Mouse (Mus musculus) CH12.LX (cell line): ENCODE results near the gene Gatd1.

Experiments
- CHD1 ChIP-seq: IDR thresholded peaks from 2 replicates; pipeline ENCODE4 v1.6.1; 2012; ENCODE audit warnings: low read depth, low read length, improper control_type of control experiment, inconsistent platforms
- CTCF ChIP-seq, 2 experiments: IDR thresholded peaks in 1 of 2; conservative IDR thresholded peaks in 1 of 2; 2 replicates each; pipeline ENCODE4 v1.5.1; 2011 to 2012; ENCODE audit warnings: low read depth in 2 of 2, low read length in 2 of 2, improper control_type of control experiment in 1 of 2, inconsistent platforms in 1 of 2, mild to moderate bottlenecking in 1 of 2, moderate library complexity in 1 of 2
- ELF1 ChIP-seq: IDR thresholded peaks from 2 replicates; pipeline ENCODE4 v1.6.1; 2014; ENCODE audit warnings: low read depth, mild to moderate bottlenecking, inconsistent platforms, low read length, improper control_type of control experiment
- EP300 ChIP-seq: IDR thresholded peaks from 2 replicates; pipeline ENCODE4 v1.6.1; 2011; ENCODE audit warnings: low read length, improper control_type of control experiment
- HCFC1 ChIP-seq: IDR thresholded peaks from 2 replicates; pipeline ENCODE4 v1.6.1; 2012; ENCODE audit warnings: low read depth, mild to moderate bottlenecking, inconsistent platforms, low read length, improper control_type of control experiment
- KAT2A ChIP-seq: IDR thresholded peaks from 2 replicates; pipeline ENCODE4 v1.6.1; 2012; ENCODE audit warnings: low read length, improper control_type of control experiment, inconsistent platforms; ENCODE audit not compliant: insufficient replicate concordance
- MAX ChIP-seq: IDR thresholded peaks from 2 replicates; pipeline ENCODE4 v1.6.1; 2011; ENCODE audit warnings: low read length, improper control_type of control experiment
- MXI1 ChIP-seq: IDR thresholded peaks from 2 replicates; pipeline ENCODE4 v1.6.1; 2011; ENCODE audit warnings: mild to moderate bottlenecking, low read depth, low read length, improper control_type of control experiment
- POLR2A ChIP-seq: IDR thresholded peaks from 2 replicates; pipeline ENCODE4 v1.6.1; 2011; ENCODE audit warnings: low read depth, mild to moderate bottlenecking, improper control_type of control experiment, low read length
- POLR2AphosphoS2 ChIP-seq: IDR thresholded peaks from 2 replicates; pipeline ENCODE4 v1.6.1; 2011; ENCODE audit warnings: low read depth, low read length, improper control_type of control experiment
- RCOR1 ChIP-seq: conservative IDR thresholded peaks from 2 replicates; pipeline ENCODE4 v1.6.1; 2012; ENCODE audit warnings: low read depth, mild to moderate bottlenecking, inconsistent platforms, low read length, improper control_type of control experiment
- USF2 ChIP-seq: conservative IDR thresholded peaks from 2 replicates; pipeline ENCODE4 v1.6.1; 2011; ENCODE audit warnings: low read depth, low read length, improper control_type of control experiment
- ZC3H11A ChIP-seq: IDR thresholded peaks from 2 replicates; pipeline ENCODE4 v1.6.1; 2012; ENCODE audit warnings: low read depth, mild to moderate bottlenecking, inconsistent platforms, low read length, improper control_type of control experiment
- ZKSCAN1 ChIP-seq: IDR thresholded peaks from 2 replicates; pipeline ENCODE4 v1.6.1; 2012; ENCODE audit warnings: low read depth, inconsistent platforms, low read length, improper control_type of control experiment, borderline replicate concordance

- no peak for TF ChIP-seq ZKSCAN1
- TF ChIP-seq POLR2A, result no peak
- no peak for TF ChIP-seq EP300
- no peak for TF ChIP-seq KAT2A
- no peak for TF ChIP-seq POLR2AphosphoS2
- no peak for TF ChIP-seq ZC3H11A
- no peak for TF ChIP-seq HCFC1
- TF ChIP-seq CTCF (conservative IDR thresholded peaks at IDR 0.05 in 1 of 2, IDR thresholded peaks at IDR 0.05 in 1 of 2; ENCODE audit: low read depth in 2 of 2, low read length in 2 of 2), result no peak
- TF ChIP-seq USF2, result no peak
- no peak for TF ChIP-seq MXI1
- TF ChIP-seq RCOR1, result no peak
- TF ChIP-seq MAX, result no peak
- no peak for TF ChIP-seq ELF1
- no peak for TF ChIP-seq CHD1
Measured at GRCm38 (mm10) chr7:141433517-141434400, 19.8 kb upstream of the Gatd1 start.
